Mouse (Mus musculus): ENCODE measurements around the gene Letm1.

Letm1 gene

GRCm38 (mm10) chr5:33782345-33782998 is at the start of gene Letm1:
Letm1 (minus strand) TSS chr5:33782817.
- DNase-seq (ENCODE audit: low spot score): peak; percentile 95

GRCm38 (mm10) chr5:33830832-33831231 is 48.2 kb upstream of the Letm1 start:
- DNase-seq (ENCODE audit: low spot score): no peak

GRCm38 (mm10) chr5:33829958-33830357 is 47.3 kb upstream of the Letm1 start:
- DNase-seq (ENCODE audit: low spot score): no peak

- no peak for DNase-seq (ENCODE audit: low spot score)
Observed at GRCm38 (mm10) chr5:33828107-33828506, 45.5 kb upstream of the Letm1 start.

GRCm38 (mm10) chr5:33826001-33826400 is 43.4 kb upstream of the Letm1 start:
- no peak for DNase-seq (ENCODE audit: low spot score)

- DNase-seq (ENCODE audit: low spot score): no peak
Observed at GRCm38 (mm10) chr5:33822456-33822855, 39.8 kb upstream of the Letm1 start.

- peak; percentile 26 for DNase-seq (ENCODE audit: low spot score)
Observed at GRCm38 (mm10) chr5:33821901-33822427, 39.3 kb upstream of the Letm1 start.

GRCm38 (mm10) chr5:33820733-33821621 is 38.4 kb upstream of the Letm1 start:
- DNase-seq (ENCODE audit: low spot score): peak; percentile 61

- DNase-seq (ENCODE audit: low spot score): peak; percentile 89
Observed at GRCm38 (mm10) chr5:33819876-33820732, 37.5 kb upstream of the Letm1 start, which contains the start of gene Nsd2. Nsd2 (plus strand) TSS chr5:33820725.

- peak; percentile 46 for DNase-seq (ENCODE audit: low spot score)
Observed at GRCm38 (mm10) chr5:33819141-33819875, 36.7 kb upstream of the Letm1 start.

GRCm38 (mm10) chr5:33818104-33818503 is 35.5 kb upstream of the Letm1 start:
- DNase-seq (ENCODE audit: low spot score): no peak

- no peak for DNase-seq (ENCODE audit: low spot score)
Observed at GRCm38 (mm10) chr5:33816008-33816725, 33.5 kb upstream of the Letm1 start.

- no peak for DNase-seq (ENCODE audit: low spot score)
Observed at GRCm38 (mm10) chr5:33811519-33811918, 28.9 kb upstream of the Letm1 start.

- DNase-seq (ENCODE audit: low spot score): no peak
Observed at GRCm38 (mm10) chr5:33803337-33803736, 20.7 kb upstream of the Letm1 start.

- no peak for DNase-seq (ENCODE audit: low spot score)
Observed at GRCm38 (mm10) chr5:33791912-33792643, 9.5 kb upstream of the Letm1 start.

GRCm38 (mm10) chr5:33782999-33783390 is 378 bp upstream of the Letm1 start:
- DNase-seq (ENCODE audit: low spot score): no peak

GRCm38 (mm10) chr5:33781964-33782344 is 663 bp downstream of the Letm1 start:
- peak; percentile 50 for DNase-seq (ENCODE audit: low spot score)

- DNase-seq (ENCODE audit: low spot score): no peak
Observed at GRCm38 (mm10) chr5:33777195-33777594, 5.4 kb downstream of the Letm1 start.

GRCm38 (mm10) chr5:33743481-33743880 is 39.1 kb downstream of the Letm1 start:
- DNase-seq (ENCODE audit: low spot score): no peak

GRCm38 (mm10) chr5:33740548-33740947 is 42.1 kb downstream of the Letm1 start:
- DNase-seq (ENCODE audit: low spot score): no peak

All from adipocyte (in vitro differentiated cells).